Mouse (Mus musculus): Measurements from ENCODE around the gene Gm21987. TPM values are rescaled to one million over a fixed set of nuclear protein-coding genes. Genes with fewer than 3 reads are reported as not detected.

The Gm21987 gene
- total and polyA plus RNA-seq, 2 experiments, result not detected

DNA sequence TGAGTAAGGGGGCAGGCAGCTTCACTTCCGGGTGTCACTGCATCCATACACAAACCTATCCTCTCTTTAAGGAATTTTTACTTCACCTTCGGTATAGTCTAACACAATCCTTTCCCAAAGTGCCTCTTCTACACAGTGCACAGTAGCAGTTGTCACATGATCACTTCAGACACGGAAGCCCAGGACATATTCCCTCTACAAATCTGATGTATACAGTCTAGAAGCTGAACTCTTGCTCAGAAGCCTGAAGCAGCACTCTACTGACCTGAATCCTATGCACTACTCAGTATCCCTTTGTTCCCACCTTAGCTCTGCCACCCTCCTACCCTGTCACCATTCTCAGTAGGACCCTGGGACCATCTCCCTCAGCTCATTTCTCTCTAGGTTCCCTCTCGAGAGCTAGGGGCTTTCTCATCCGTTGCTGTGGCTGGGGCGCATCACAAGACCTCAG is 38.4 kb downstream of the Gm21987 start:
- TF ChIP-seq CTCF (IDR thresholded peaks at IDR 0.05; ENCODE audit: low read depth, low read length) (no peak), POLR2A (IDR thresholded peaks at IDR 0.05; ENCODE audit: extremely low read depth, insufficient read depth, low read length) (no peak)

DNA sequence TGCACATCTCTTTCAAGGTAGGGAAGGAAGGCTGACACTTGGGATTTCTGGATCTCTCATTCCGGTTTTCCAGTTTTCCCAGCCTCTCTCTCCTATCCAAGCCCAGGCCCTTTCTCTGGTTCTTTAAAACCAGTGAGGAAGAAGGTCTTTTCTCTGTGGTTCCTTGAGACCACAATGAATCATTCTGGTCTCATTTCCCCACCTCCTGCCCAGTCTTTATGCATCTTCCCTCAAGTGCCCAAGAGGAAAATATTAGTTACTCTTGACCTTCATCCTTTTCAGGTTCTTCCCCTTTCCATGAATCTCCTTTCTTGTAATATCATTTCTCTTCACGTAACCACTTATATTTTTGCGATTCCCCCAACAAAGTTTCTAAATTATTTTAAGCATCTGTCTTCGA is 38.9 kb downstream of the Gm21987 start:
- H3K9ac ChIP-seq (ENCODE audit: low read depth, low read length), result no peak overlapping the region
- TF ChIP-seq CTCF (IDR thresholded peaks at IDR 0.05; ENCODE audit: low read depth, low read length) (no peak), POLR2A (IDR thresholded peaks at IDR 0.05; ENCODE audit: extremely low read depth, insufficient read depth, low read length) (no peak)
- 97% methylated on average over 4 of the region's 4 CpGs for WGBS
- H3K27ac ChIP-seq (replicated peaks; ENCODE audit: insufficient read depth, low read depth, low read length), result no peak overlapping the region
- no peak for DNase-seq (ENCODE audit: extremely low read depth, low read depth, low spot score)
- no peak overlapping the region for H3K4me3 ChIP-seq (ENCODE audit: insufficient read depth, low read depth, low read length)
- H3K36me3 ChIP-seq (ENCODE audit: control insufficient read depth, insufficient read depth, low read length), result no peaks in the 10 kb centered on the region
- no peaks in the 10 kb centered on the region for H3K4me1 ChIP-seq (ENCODE audit: control insufficient read depth, insufficient read depth, low read length)
- H3K79me2 ChIP-seq (ENCODE audit: control insufficient read depth, insufficient read depth, low read length), result no peaks in the 10 kb centered on the region
- H3K27me3 ChIP-seq (ENCODE audit: control insufficient read depth, insufficient read depth, low read length), result no peaks in the 10 kb centered on the region

More for the DNA sequence above, 38.4 kb downstream of the Gm21987 start:
- no peaks in the 10 kb centered on the region for H3K79me2 ChIP-seq (ENCODE audit: control insufficient read depth, insufficient read depth, low read length)
- H3K27ac ChIP-seq (replicated peaks; ENCODE audit: insufficient read depth, low read depth, low read length), result no peak overlapping the region
- no peaks in the 10 kb centered on the region for H3K36me3 ChIP-seq (ENCODE audit: control insufficient read depth, insufficient read depth, low read length)
- no peaks in the 10 kb centered on the region for H3K4me1 ChIP-seq (ENCODE audit: control insufficient read depth, insufficient read depth, low read length)
- no peaks in the 10 kb centered on the region for H3K27me3 ChIP-seq (ENCODE audit: control insufficient read depth, insufficient read depth, low read length)
- no peak for DNase-seq (ENCODE audit: extremely low read depth, low read depth, low spot score)
- WGBS, result 93% methylated on average over 6 of the region's 6 CpGs
- no peak overlapping the region for H3K4me3 ChIP-seq (ENCODE audit: insufficient read depth, low read depth, low read length)
- H3K9ac ChIP-seq (ENCODE audit: low read depth, low read length), result no peak overlapping the region

DNA sequence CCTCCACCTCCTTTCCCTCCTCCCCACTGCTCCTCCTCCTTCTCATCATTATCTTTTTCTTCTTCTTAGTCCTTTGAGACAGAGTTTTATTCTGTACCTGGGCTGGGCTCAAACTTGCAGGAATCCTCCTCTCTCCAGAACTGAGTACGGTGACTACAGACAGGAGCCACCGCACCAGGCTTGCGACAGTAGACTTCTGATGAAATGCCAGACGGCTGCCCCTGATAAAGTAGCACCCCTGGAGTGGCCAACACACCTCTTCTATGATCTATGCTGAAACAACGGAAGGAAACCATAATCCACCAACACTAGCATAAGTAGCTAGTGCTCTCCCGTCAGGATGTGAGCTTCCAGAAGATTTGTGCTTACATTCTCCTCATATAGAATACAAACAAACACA is 40.5 kb downstream of the Gm21987 start:
- TF ChIP-seq POLR2A (IDR thresholded peaks at IDR 0.05; ENCODE audit: extremely low read depth, insufficient read depth, low read length) (no peak), CTCF (IDR thresholded peaks at IDR 0.05; ENCODE audit: low read depth, low read length) (no peak)
- Histone ChIP-seq H3K36me3 (ENCODE audit: control insufficient read depth, insufficient read depth, low read length) (no peaks in the 10 kb centered on the region), H3K79me2 (ENCODE audit: control insufficient read depth, insufficient read depth, low read length) (no peaks in the 10 kb centered on the region), H3K9ac (ENCODE audit: low read depth, low read length) (no peak overlapping the region), H3K27me3 (ENCODE audit: control insufficient read depth, insufficient read depth, low read length) (no peaks in the 10 kb centered on the region), H3K27ac (replicated peaks; ENCODE audit: insufficient read depth, low read depth, low read length) (no peak overlapping the region), H3K4me3 (ENCODE audit: insufficient read depth, low read depth, low read length) (no peak overlapping the region), H3K4me1 (ENCODE audit: control insufficient read depth, insufficient read depth, low read length) (no peaks in the 10 kb centered on the region)
- no peak for DNase-seq (ENCODE audit: extremely low read depth, low read depth, low spot score)
- 95% methylated on average over 6 of the region's 6 CpGs for WGBS

DNA sequence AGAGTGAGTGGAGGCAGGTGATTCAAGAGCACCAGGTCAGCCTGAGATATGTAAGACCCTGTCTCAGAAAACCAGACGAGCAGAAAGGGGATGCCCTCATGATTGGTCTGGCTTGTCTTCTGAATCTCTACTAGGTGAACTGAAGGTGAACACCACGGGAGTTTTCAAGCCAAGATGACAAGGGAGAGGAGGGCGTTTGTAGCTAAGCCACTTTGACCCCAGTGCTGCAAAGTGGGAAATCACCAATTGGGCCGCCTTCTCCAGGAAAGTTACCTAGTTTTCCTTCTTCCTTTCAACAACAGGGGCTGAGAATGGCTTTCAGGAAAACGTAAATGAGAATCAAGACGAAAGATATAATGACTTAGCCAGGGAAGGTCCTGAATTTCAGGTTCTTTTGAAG is 41.9 kb downstream of the Gm21987 start:
- Histone ChIP-seq H3K4me1 (ENCODE audit: control insufficient read depth, insufficient read depth, low read length) (no peaks in the 10 kb centered on the region), H3K79me2 (ENCODE audit: control insufficient read depth, insufficient read depth, low read length) (no peaks in the 10 kb centered on the region), H3K36me3 (ENCODE audit: control insufficient read depth, insufficient read depth, low read length) (no peaks in the 10 kb centered on the region), H3K27ac (replicated peaks; ENCODE audit: insufficient read depth, low read depth, low read length) (no peak overlapping the region), H3K9ac (ENCODE audit: low read depth, low read length) (no peak overlapping the region), H3K4me3 (ENCODE audit: insufficient read depth, low read depth, low read length) (no peak overlapping the region), H3K27me3 (ENCODE audit: control insufficient read depth, insufficient read depth, low read length) (no peaks in the 10 kb centered on the region)
- no peak for DNase-seq (ENCODE audit: extremely low read depth, low read depth, low spot score)
- no peak for TF ChIP-seq POLR2A (IDR thresholded peaks at IDR 0.05; ENCODE audit: extremely low read depth, insufficient read depth, low read length)
- TF ChIP-seq CTCF (IDR thresholded peaks at IDR 0.05; ENCODE audit: low read depth, low read length), result no peak
- WGBS, result 86% methylated on average over 6 of the region's 6 CpGs

DNA sequence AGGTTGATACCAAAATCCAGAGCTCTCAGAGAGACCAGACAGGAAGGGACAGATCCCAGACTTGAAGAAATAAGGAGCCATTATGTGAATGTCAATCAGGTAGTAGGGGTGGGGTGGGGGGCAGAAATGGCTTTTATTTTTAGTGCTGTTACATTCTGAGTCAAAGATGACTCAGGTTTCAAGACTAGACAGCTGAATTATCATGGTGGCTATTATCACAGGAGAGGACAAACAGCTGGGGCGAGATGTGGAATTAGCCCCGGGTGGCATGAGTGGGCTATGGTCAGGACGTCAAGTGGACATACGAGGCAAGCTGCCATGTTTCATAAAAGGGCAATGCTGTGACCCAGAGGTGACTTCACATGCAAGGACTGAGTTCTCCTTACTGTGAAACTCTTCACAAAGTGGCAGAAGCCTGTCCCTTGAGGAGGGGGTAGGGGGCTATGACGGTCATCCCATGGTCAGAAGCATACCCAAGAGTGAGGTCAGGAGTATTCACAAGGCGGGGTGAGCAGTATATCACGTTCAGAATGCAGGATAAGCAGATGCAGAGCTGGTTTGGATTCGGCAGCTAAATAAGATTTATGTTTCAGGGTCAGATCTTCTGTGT is 42.5 kb downstream of the Gm21987 start:
- Histone ChIP-seq H3K27ac (replicated peaks; ENCODE audit: insufficient read depth, low read depth, low read length) (no peak overlapping the region), H3K9ac (ENCODE audit: low read depth, low read length) (no peak overlapping the region), H3K36me3 (ENCODE audit: control insufficient read depth, insufficient read depth, low read length) (no peaks in the 10 kb centered on the region), H3K4me1 (ENCODE audit: control insufficient read depth, insufficient read depth, low read length) (no peaks in the 10 kb centered on the region), H3K79me2 (ENCODE audit: control insufficient read depth, insufficient read depth, low read length) (no peaks in the 10 kb centered on the region), H3K4me3 (ENCODE audit: insufficient read depth, low read depth, low read length) (no peak overlapping the region), H3K27me3 (ENCODE audit: control insufficient read depth, insufficient read depth, low read length) (no peaks in the 10 kb centered on the region)
- no peak for TF ChIP-seq CTCF (IDR thresholded peaks at IDR 0.05; ENCODE audit: low read depth, low read length)
- TF ChIP-seq POLR2A (IDR thresholded peaks at IDR 0.05; ENCODE audit: extremely low read depth, insufficient read depth, low read length), result no peak
- 89% methylated on average over 8 of the region's 8 CpGs for WGBS
- DNase-seq (ENCODE audit: extremely low read depth, low read depth, low spot score), result no peak

DNA sequence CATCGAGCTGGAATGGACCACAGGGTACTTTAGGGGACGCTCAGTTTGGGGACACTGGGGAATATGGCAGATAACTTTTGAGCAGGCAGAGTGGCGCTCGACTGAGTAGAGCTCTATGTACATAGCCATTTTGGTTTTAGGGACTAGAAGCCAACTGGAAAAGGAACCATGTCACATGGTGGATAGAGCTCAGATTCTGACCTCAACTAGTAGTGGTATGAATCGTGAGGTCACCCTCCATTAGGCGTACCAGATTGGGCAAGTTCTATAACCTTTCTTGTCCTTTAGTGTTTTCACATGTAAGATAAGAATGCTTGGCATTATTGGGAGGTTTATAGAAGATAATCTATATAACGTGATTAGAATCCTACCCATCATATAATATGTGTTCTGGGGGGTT is 43.5 kb downstream of the Gm21987 start:
- H3K9ac ChIP-seq (ENCODE audit: low read depth, low read length), result no peak overlapping the region
- TF ChIP-seq POLR2A (IDR thresholded peaks at IDR 0.05; ENCODE audit: extremely low read depth, insufficient read depth, low read length), result no peak
- TF ChIP-seq CTCF (IDR thresholded peaks at IDR 0.05; ENCODE audit: low read depth, low read length), result no peak
- H3K27me3 ChIP-seq (ENCODE audit: control insufficient read depth, insufficient read depth, low read length), result no peaks in the 10 kb centered on the region
- no peak for DNase-seq (ENCODE audit: extremely low read depth, low read depth, low spot score)
- H3K36me3 ChIP-seq (ENCODE audit: control insufficient read depth, insufficient read depth, low read length), result no peaks in the 10 kb centered on the region
- WGBS, result 89% methylated on average over 7 of the region's 7 CpGs
- no peak overlapping the region for H3K4me3 ChIP-seq (ENCODE audit: insufficient read depth, low read depth, low read length)
- no peaks in the 10 kb centered on the region for H3K4me1 ChIP-seq (ENCODE audit: control insufficient read depth, insufficient read depth, low read length)
- no peak overlapping the region for H3K27ac ChIP-seq (replicated peaks; ENCODE audit: insufficient read depth, low read depth, low read length)
- no peaks in the 10 kb centered on the region for H3K79me2 ChIP-seq (ENCODE audit: control insufficient read depth, insufficient read depth, low read length)

Measured in liver, adult 2 months (tissue).